Mouse (Mus musculus): Measurements from ENCODE around the gene Frem3.
A peak's percentile ranks its signal among the peaks of the same experiment; 100 is the strongest.

Gene Frem3

DNA sequence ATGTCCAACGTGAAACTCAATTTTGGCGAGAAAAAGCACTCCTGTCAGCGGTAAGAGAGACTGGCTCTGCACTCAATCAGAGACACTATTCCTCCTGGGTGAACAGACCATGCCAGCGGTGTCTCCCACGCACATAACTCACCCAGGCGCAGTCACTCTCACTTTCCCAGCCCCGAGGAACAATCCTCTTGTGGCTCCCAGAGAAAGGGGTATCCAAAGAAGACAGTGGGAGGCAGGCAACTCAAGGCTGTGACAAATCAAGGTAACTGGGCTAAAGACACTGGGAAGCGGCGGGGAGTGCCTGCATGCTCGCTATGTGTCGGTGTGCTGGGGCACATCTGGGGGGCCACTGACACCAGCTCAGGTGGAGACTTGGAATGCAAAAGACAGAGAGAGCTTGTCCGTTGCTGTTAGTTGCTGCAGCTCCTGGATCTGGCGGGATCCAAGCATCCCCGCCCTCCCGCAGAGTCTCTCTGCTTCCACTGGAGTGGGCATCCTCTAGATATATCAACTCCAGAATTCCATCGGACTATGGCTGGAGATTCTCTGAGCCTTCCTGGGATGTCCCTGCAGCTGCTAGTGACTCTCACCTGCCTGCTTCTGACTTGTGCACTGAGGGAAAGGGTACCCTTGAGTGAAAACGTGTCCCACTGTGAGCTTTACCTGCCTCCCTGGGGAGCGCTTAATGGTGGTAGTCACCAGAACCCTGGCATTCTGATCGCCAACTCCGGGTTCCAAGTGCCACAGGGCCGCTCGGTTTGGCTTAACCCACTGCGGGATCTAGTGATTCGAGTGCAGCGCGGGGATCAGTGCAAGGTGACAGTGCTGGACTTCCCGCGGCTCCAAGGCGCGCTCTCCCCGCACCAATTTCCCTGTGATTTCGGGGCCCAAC lies at the start of gene Frem3:
Gene Frem3 (plus strand): TSS at position 532 of the 892 bp plus-strand sequence.
- no peaks in the 10 kb centered on the region for H3K9me3 ChIP-seq (ENCODE audit: low read length)
- peaks cover 21% of the 10 kb centered on the region for H3K4me1 ChIP-seq (replicated peaks; ENCODE audit: low read depth, low read length)
- no peaks in the 10 kb centered on the region for H3K36me3 ChIP-seq (ENCODE audit: insufficient read depth, low read length)
- H3K4me3 ChIP-seq (replicated peaks; ENCODE audit: low read length) = peak within 1 kb of the TSS; percentile 73
- peaks cover 41% of the 10 kb centered on the region for H3K27me3 ChIP-seq (ENCODE audit: insufficient read depth, low read length)
- TF ChIP-seq NANOG (IDR thresholded peaks at IDR 0.05; ENCODE audit: borderline replicate concordance, low read length) (no peak), POU5F1 (IDR thresholded peaks at IDR 0.05; ENCODE audit: borderline replicate concordance, low read length) (no peak), CTCF (conservative IDR thresholded peaks at IDR 0.05; ENCODE audit: low read length) (no peak)

DNA sequence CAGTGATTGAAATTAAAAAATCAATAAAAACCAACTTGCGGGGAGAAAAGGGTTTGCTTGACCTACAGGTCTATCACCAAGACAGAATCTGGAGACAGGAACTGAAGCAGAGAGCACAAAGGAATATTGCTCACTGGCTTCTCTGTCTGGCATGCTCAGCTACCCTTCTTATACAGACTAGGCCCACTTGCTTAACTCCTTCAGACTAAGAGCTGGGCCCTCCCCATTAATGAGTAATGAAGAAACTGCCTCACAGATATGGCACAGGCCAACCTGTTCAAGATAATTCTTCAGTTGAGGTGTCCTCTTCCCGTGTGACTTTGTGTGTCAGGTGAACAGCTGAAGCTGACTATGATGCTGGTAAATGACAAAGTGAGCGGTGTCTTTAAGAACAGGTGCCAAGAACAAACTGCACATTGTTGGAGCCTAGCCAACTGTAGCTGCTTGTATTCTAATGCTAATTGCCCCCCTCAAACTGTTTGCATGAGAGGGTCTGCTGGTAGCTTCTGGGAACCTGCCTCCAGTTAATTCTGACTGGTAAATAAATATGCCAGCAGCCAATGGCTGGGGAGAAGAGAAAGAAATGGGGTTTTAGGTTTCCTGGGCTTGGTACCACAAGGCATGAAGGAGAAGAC lies 46.6 kb upstream of the Frem3 start:
- Histone ChIP-seq H3K27me3 (ENCODE audit: insufficient read depth, low read length) (no peaks in the 10 kb centered on the region), H3K9me3 (ENCODE audit: low read length) (no peaks in the 10 kb centered on the region), H3K36me3 (ENCODE audit: insufficient read depth, low read length) (no peaks in the 10 kb centered on the region), H3K4me3 (replicated peaks; ENCODE audit: low read length) (no peak overlapping the region), H3K4me1 (replicated peaks; ENCODE audit: low read depth, low read length) (peaks cover 14% of the 10 kb centered on the region)
- peak; percentile 51; the same call in 1 of the 2 replicates for TF ChIP-seq NANOG (IDR thresholded peaks at IDR 0.05; ENCODE audit: borderline replicate concordance, low read length)
- peak; percentile 60; the same call in 1 of the 2 replicates for TF ChIP-seq POU5F1 (IDR thresholded peaks at IDR 0.05; ENCODE audit: borderline replicate concordance, low read length)
- TF ChIP-seq CTCF (conservative IDR thresholded peaks at IDR 0.05; ENCODE audit: low read length) = no peak

DNA sequence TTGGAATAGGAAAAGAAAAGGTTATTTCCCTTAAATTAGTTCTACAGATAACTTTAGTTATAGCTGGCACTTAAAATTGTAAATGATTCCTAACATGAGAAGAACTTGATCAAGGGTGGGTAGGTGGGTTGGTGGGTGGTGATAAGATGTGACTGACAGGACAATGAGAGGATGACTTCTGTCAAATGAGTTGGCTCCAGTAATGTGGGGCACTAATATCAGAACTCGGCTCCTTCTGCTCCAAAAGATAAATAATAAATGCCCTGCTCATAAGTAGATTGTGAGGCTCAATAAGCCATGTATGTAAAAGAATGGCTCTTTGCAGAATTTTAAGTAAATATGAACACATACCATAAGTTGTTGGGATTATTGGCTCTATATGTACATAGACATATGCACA lies 43.4 kb upstream of the Frem3 start:
- no peaks in the 10 kb centered on the region for H3K27me3 ChIP-seq (ENCODE audit: insufficient read depth, low read length)
- H3K4me3 ChIP-seq (replicated peaks; ENCODE audit: low read length) = no peak overlapping the region
- no peaks in the 10 kb centered on the region for H3K36me3 ChIP-seq (ENCODE audit: insufficient read depth, low read length)
- TF ChIP-seq NANOG (IDR thresholded peaks at IDR 0.05; ENCODE audit: borderline replicate concordance, low read length) (no peak), CTCF (conservative IDR thresholded peaks at IDR 0.05; ENCODE audit: low read length) (no peak), POU5F1 (IDR thresholded peaks at IDR 0.05; ENCODE audit: borderline replicate concordance, low read length) (no peak)
- no peaks in the 10 kb centered on the region for H3K9me3 ChIP-seq (ENCODE audit: low read length)
- H3K4me1 ChIP-seq (replicated peaks; ENCODE audit: low read depth, low read length) = peaks cover 14% of the 10 kb centered on the region

DNA sequence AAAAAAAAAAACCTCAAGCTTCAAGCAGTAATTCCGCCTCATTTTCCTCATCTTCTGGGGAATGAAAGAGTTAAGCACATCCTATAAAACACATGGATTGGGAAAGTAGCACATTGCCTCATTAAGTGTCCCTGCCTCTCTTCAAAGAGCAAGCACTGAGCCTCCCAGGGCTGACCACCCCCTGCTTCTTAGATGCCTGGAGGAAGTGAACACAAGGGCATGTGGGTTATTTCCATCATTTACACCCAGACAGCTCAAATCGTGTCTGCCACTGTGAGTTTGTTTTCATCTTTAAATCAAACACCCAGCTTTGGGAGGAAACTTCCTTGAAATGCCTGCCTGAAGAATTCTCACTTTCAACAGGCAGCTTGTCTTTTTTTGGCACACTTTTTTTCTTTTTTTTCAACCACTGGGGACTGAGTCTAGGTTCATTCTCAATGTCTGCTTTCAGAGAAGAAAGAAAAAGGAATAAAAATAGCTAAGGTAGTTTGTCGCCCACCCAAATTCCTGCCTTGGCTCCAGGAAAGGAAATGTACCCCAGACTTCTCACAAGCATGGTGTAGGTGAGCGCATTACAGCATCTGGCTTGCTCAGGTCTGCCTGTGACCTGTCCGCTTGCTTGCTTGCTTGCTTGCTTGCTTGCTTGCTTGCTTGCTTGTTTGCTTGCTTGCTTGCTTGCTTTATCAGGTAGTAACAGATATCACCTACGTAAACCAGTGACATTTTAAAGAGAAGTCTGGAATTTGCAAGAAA lies 42.5 kb upstream of the Frem3 start:
- H3K4me1 ChIP-seq (replicated peaks; ENCODE audit: low read depth, low read length) = peaks cover 14% of the 10 kb centered on the region
- H3K27me3 ChIP-seq (ENCODE audit: insufficient read depth, low read length) = no peaks in the 10 kb centered on the region
- H3K9me3 ChIP-seq (ENCODE audit: low read length) = no peaks in the 10 kb centered on the region
- TF ChIP-seq POU5F1 (IDR thresholded peaks at IDR 0.05; ENCODE audit: borderline replicate concordance, low read length) (no peak), CTCF (conservative IDR thresholded peaks at IDR 0.05; ENCODE audit: low read length) (no peak), NANOG (IDR thresholded peaks at IDR 0.05; ENCODE audit: borderline replicate concordance, low read length) (no peak)
- no peaks in the 10 kb centered on the region for H3K36me3 ChIP-seq (ENCODE audit: insufficient read depth, low read length)
- H3K4me3 ChIP-seq (replicated peaks; ENCODE audit: low read length) = no peak overlapping the region

DNA sequence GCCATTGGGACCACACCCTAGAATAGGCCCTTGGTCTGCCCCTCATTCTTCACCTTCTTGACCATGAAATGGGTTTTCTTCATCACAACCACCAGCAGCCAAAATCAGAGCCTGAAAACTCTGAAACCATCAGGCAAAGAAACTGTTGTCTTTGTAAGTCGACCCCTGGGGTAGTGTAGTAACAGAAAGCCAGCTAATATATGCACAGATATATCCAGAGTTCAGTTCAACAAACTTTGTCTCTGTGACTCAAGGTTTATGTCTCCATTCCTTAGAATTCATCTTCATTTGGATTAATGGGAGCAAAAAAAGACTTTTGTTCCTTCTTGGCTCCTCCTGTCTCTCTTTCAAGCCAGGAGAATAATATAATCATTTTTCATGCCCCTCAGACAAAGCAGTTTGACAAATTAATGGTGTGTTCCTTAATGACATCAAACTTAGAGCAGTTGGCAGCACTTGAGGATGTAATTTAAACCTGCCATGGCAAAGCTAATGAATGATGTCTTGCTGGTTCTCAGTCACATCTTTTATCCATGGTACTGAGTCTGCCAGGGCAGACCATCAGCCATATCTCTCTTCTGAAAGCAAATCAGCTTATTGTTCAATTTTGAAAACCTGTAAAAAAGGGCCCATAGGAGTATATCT lies 38.3 kb upstream of the Frem3 start:
- no peaks in the 10 kb centered on the region for H3K9me3 ChIP-seq (ENCODE audit: low read length)
- H3K36me3 ChIP-seq (ENCODE audit: insufficient read depth, low read length) = no peaks in the 10 kb centered on the region
- no peak overlapping the region for H3K4me3 ChIP-seq (replicated peaks; ENCODE audit: low read length)
- no peaks in the 10 kb centered on the region for H3K27me3 ChIP-seq (ENCODE audit: insufficient read depth, low read length)
- H3K4me1 ChIP-seq (replicated peaks; ENCODE audit: low read depth, low read length) = no peaks in the 10 kb centered on the region
- TF ChIP-seq NANOG (IDR thresholded peaks at IDR 0.05; ENCODE audit: borderline replicate concordance, low read length) (no peak), POU5F1 (IDR thresholded peaks at IDR 0.05; ENCODE audit: borderline replicate concordance, low read length) (no peak), CTCF (conservative IDR thresholded peaks at IDR 0.05; ENCODE audit: low read length) (no peak)

DNA sequence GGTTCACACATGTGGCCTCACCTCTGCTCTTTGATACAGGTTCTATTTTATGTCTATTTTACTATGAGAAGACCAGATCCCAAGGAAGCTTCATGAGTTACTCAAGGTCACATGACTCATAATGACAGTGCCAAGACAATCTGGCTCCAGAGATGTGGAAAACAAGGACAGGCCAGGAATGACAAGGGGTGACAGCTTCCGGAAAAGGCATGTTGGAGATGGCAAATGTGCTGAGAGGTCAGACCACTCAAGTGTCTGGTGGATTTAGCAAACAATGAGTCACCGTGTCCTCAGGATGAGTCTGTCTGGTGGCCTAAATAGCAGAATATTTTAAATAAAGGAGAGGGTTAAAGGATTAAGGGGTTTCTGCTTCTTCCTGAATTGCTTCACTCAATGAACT lies 33.8 kb upstream of the Frem3 start:
- TF ChIP-seq CTCF (conservative IDR thresholded peaks at IDR 0.05; ENCODE audit: low read length) (no peak), NANOG (IDR thresholded peaks at IDR 0.05; ENCODE audit: borderline replicate concordance, low read length) (no peak), POU5F1 (IDR thresholded peaks at IDR 0.05; ENCODE audit: borderline replicate concordance, low read length) (no peak)
- Histone ChIP-seq H3K27me3 (ENCODE audit: insufficient read depth, low read length) (no peaks in the 10 kb centered on the region), H3K36me3 (ENCODE audit: insufficient read depth, low read length) (no peaks in the 10 kb centered on the region), H3K9me3 (ENCODE audit: low read length) (no peaks in the 10 kb centered on the region), H3K4me1 (replicated peaks; ENCODE audit: low read depth, low read length) (no peaks in the 10 kb centered on the region), H3K4me3 (replicated peaks; ENCODE audit: low read length) (no peak overlapping the region)

DNA sequence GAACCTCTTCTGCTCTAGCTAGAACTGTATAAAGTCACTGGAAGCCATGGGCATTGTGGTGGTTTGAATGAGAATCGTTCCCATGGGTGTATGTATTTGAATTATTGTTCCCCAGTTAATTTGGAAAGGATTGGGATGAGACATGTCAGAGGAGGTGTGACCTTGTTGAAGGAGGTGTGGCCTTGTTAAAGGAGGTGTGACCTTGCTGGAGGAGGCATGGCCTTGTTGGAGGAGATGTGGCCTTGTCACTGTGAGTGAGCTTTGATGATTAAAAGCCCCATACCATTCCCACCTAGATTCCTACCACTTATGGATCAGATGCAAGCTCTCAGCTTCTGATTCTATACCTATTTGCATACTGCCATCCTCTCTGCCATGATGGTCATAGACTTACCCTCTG lies 31.8 kb upstream of the Frem3 start:
- no peaks in the 10 kb centered on the region for H3K9me3 ChIP-seq (ENCODE audit: low read length)
- no peaks in the 10 kb centered on the region for H3K4me1 ChIP-seq (replicated peaks; ENCODE audit: low read depth, low read length)
- no peak overlapping the region for H3K4me3 ChIP-seq (replicated peaks; ENCODE audit: low read length)
- no peaks in the 10 kb centered on the region for H3K36me3 ChIP-seq (ENCODE audit: insufficient read depth, low read length)
- no peak for TF ChIP-seq POU5F1 (IDR thresholded peaks at IDR 0.05; ENCODE audit: borderline replicate concordance, low read length)
- TF ChIP-seq CTCF (conservative IDR thresholded peaks at IDR 0.05; ENCODE audit: low read length) = no peak
- TF ChIP-seq NANOG (IDR thresholded peaks at IDR 0.05; ENCODE audit: borderline replicate concordance, low read length) = no peak
- no peaks in the 10 kb centered on the region for H3K27me3 ChIP-seq (ENCODE audit: insufficient read depth, low read length)

Measured in E14TG2a.4 (cell line).